Mouse (Mus musculus) neural tube, embryonic 14.5 days (tissue): ENCODE data around the gene Irf3. TPM values are rescaled to one million over a fixed set of nuclear protein-coding genes. Genes with fewer than 3 reads are reported as not detected.

ENCODE experiments used
- ATAC-seq: fragments of 200-750 bp; cut with Nextera tagmentation; 2 replicates; pipeline ENCODE4 v1.8.0; 2017; ENCODE audit warnings: low read depth, mild to moderate bottlenecking, moderate TSS enrichment, moderate library complexity
- H3K27ac ChIP-seq: fragments of 300-500 bp; sonication (generic); 2 replicates; pipeline ENCODE4 v1.5.1; 2014; ENCODE audit warnings: low read depth, mild to moderate bottlenecking, control low read depth, low read length, moderate library complexity, mixed read lengths
- H3K27me3 ChIP-seq: fragments of 300-500 bp; sonication (generic); 2 replicates; pipeline ENCODE4 v1.6.1; 2014; ENCODE audit warnings: low read length; ENCODE audit not compliant: control insufficient read depth, insufficient read depth
- H3K36me3 ChIP-seq: fragments of 300-500 bp; sonication (generic); 2 replicates; pipeline ENCODE4 v1.6.1; 2014; ENCODE audit warnings: low read length, mixed read lengths; ENCODE audit not compliant: control insufficient read depth, insufficient read depth
- H3K4me1 ChIP-seq: fragments of 300-500 bp; sonication (generic); 2 replicates; pipeline ENCODE4 v1.6.1; 2014; ENCODE audit warnings: low read length; ENCODE audit not compliant: control insufficient read depth, insufficient read depth
- H3K4me2 ChIP-seq: fragments of 300-500 bp; sonication (generic); 2 replicates; pipeline ENCODE4 v1.6.1; 2014; ENCODE audit warnings: mild to moderate bottlenecking, low read depth, low read length, control low read depth
- H3K4me3 ChIP-seq: fragments of 300-500 bp; sonication (generic); 2 replicates; pipeline ENCODE4 v1.5.1; 2014; ENCODE audit warnings: low read depth, low read length, control low read depth, mixed read lengths
- H3K9ac ChIP-seq: fragments of 300-500 bp; sonication (generic); replicated peaks from 2 replicates; pipeline ENCODE4 v1.6.1; 2014; ENCODE audit warnings: low read depth, mild to moderate bottlenecking, control low read depth, low read length, mixed read lengths
- H3K9me3 ChIP-seq: fragments of 300-500 bp; sonication (generic); 2 replicates; pipeline ENCODE4 v1.6.1; 2016; ENCODE audit warnings: low read length; ENCODE audit not compliant: control insufficient read depth
- WGBS: fragments of 180-500 bp; shearing (Covaris S2); extraction: QIAGEN DNeasy Blood & Tissue Kit; methylation state at CpG from one replicate; pipeline ENCODE4 v1.1.7; 2014; 5-methylcytosine and 5-hydroxymethylcytosine counted together
- polyA plus RNA-seq: library from polyadenylated mRNA; unstranded; fragments of >200 nt; fragmentation: Nextera tagmentation; extraction: Ambion mirVana; gene quantifications from 2 replicates; pipeline ENCODE4 v1.2.1, GENCODE M21; 2014

Gene Irf3
- polyA plus RNA-seq, 1 experiment from 2014 or later: 53.8 TPM

DNA sequence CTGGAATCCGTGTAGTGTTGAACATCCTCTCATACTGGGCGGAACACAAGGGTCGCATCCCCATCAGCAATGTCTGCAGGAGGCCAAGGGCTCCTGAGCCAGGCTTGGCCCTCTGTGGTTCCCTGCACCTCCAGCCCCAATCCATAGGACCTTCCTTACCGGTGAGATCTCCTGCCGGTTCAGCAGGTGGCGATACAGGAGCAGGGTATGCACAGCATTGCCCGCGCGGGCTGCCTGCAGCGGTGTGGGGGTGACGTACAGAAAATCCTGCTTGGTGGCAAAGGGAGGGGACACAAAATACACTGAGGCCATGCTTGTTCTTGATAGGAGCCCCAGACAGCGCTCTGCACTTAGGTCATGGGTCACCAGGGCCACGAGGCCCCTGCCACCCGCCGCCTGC lies 30.8 kb upstream of the Irf3 start:
- Histone ChIP-seq H3K36me3 (peaks cover 19% of the 10 kb centered on the region), H3K27ac (no peak overlapping the region), H3K4me1 (peaks cover 9% of the 10 kb centered on the region), H3K4me2 (no peak overlapping the region), H3K27me3 (no peaks in the 10 kb centered on the region), H3K9me3 (no peaks in the 10 kb centered on the region), H3K4me3 (no peak overlapping the region), H3K9ac (no peak overlapping the region)
- no peak for ATAC-seq
- 75% methylated on average over 15 of the region's 15 CpGs for WGBS

DNA sequence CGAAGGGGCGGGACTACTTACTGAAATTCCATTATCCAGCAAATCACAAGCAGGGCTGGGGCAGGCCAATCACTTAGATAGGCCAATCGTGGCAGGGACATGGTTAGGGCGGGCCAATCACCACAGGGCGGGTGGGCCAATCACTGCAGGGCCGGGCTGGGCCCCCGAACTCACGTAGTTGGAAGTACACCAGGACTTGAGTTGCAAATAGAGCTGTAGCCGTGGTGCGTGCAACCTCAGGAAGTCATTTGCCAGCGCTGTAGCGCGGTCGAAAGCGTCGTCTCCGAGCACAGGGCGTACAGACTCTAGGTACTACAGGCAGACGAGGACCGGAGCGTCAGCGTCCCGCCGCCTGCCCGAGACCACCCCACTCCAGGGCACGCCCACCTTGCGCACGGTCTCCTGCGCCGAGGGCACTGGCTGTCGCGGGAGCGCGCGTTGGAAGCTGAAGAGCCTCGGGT lies 27.2 kb upstream of the Irf3 start:
- peaks cover 37% of the 10 kb centered on the region for H3K4me1 ChIP-seq
- H3K36me3 ChIP-seq: peaks cover 7% of the 10 kb centered on the region
- no peaks in the 10 kb centered on the region for H3K9me3 ChIP-seq
- WGBS: 0% methylated on average over 36 of the region's 36 CpGs
- peak overlapping the region; percentile 53 for H3K9ac ChIP-seq
- peak overlapping the region; percentile 72 for H3K27ac ChIP-seq
- H3K4me3 ChIP-seq: peak overlapping the region; percentile 45
- ATAC-seq: peak; percentile 95
- no peaks in the 10 kb centered on the region for H3K27me3 ChIP-seq
- H3K4me2 ChIP-seq: peak overlapping the region; percentile 72

DNA sequence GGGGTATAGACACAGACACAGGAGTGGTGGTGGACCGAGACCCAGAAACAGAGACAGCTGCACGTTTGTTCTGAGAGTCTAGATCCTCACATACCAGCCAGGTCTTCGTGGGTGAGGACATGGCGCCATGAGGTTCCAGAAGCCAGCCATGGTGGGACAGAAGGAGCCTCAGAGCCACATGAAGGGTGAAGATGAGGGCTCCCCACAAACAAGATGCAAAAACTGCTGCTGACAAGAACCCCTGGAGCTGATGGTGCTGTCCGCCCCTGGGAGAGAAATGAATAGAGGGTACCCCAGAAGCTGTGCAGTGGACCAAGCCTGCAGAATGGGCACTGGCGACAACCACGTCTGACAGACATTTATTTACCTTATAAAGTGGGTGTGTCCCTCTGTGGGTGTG lies 26.3 kb upstream of the Irf3 start:
- peak overlapping the region; percentile 53 for H3K9ac ChIP-seq
- ATAC-seq: no peak
- 68% methylated on average over 7 of the region's 7 CpGs for WGBS
- H3K9me3 ChIP-seq: no peaks in the 10 kb centered on the region
- H3K27me3 ChIP-seq: no peaks in the 10 kb centered on the region
- peak overlapping the region; percentile 45 for H3K4me3 ChIP-seq
- H3K27ac ChIP-seq: no peak overlapping the region
- H3K4me2 ChIP-seq: peak overlapping the region; percentile 72
- peaks cover 37% of the 10 kb centered on the region for H3K4me1 ChIP-seq
- H3K36me3 ChIP-seq: peaks cover 8% of the 10 kb centered on the region

DNA sequence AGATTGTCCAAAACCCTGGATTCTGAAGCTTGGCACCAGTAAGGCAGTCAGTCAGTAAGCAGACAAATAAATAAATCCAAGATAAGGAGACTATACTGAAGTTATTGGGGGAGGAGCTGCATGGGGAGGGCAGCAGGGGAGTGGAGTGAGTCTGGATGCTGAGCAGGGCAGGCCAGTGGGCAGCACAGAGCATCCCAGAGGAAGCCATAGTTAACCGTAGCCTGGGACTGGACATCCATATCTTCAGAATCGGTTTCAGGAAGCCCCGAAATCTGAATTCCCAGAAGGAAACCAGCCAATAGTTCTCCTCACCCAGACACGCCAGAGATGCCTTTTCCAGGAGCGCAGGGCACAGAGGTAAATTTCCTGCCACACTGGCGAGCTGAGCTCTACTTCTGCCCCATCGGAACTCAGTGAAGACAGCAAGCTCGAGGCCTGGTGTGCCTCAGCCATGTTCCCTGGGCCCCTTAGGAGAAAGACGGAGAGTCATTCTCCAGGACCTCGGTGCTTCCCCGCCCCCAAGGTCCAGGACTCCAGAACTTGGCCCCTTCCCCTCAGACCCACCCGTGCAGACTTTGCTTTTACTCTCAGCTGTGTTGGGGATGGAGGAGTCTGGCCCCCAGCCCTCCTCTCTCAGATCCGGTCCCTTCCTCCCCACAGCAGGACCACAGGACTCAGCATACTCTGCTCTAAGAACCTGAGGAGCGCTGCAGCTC lies 23.9 kb upstream of the Irf3 start:
- H3K27me3 ChIP-seq: no peaks in the 10 kb centered on the region
- H3K4me2 ChIP-seq: peak overlapping the region; percentile 93
- 40% methylated on average over 14 of the region's 14 CpGs for WGBS
- peaks cover 26% of the 10 kb centered on the region for H3K36me3 ChIP-seq
- H3K9ac ChIP-seq: peak overlapping the region; percentile 71
- H3K9me3 ChIP-seq: no peaks in the 10 kb centered on the region
- peak overlapping the region; percentile 94 for H3K27ac ChIP-seq
- H3K4me3 ChIP-seq: peak overlapping the region; percentile 47
- peaks cover 37% of the 10 kb centered on the region for H3K4me1 ChIP-seq
- no peak; the same call in 1 of the 2 replicates for ATAC-seq

DNA sequence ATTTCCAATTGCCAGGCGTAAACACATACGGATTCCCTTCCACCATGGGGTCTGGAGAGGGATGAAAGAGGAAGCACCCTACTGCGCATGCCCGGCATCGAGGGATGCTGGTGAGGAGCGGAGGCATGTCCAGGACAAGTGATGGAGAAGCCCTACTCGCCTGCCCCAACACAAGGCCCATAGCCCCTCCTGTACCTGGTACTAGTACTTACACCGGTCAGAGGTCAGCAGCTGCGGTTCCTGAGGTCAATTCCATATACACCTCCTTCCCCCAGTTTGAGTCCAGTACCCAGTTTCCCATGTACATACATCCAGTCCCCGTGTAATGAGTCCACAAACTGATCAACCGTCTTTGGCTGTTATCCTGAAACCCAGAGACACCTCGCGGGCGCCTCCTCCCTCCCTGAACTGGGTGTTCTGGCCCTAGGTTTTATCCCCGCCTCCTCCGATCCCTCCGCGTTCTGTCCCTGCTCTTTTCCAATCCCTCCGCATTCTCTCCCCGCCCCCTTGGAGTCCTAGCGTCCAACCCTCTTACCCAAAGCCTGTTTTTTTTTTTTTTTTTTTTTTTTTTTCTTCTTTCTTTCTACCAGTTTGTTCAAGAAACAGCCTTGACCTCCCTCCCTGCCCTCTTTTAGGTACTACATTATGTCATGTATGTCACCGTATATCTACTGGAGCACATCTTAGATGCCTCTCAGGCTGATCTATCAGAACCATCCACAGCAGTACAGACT lies 22.9 kb upstream of the Irf3 start, which contains the start of gene Cpt1c:
TSS of gene Cpt1c (minus strand) at position 469 of the 734 bp plus-strand sequence.
- Histone ChIP-seq H3K27me3 (no peaks in the 10 kb centered on the region), H3K4me3 (peak within 1 kb of the TSS; percentile 47), H3K9ac (peak within 1 kb of the TSS; percentile 71), H3K36me3 (peaks cover 34% of the 10 kb centered on the region), H3K4me2 (peak within 1 kb of the TSS; percentile 93), H3K9me3 (no peaks in the 10 kb centered on the region), H3K27ac (peak within 1 kb of the TSS; percentile 94), H3K4me1 (peaks cover 37% of the 10 kb centered on the region)
- 1% methylated on average over 22 of the region's 22 CpGs for WGBS
- peak; percentile 62 for ATAC-seq

DNA sequence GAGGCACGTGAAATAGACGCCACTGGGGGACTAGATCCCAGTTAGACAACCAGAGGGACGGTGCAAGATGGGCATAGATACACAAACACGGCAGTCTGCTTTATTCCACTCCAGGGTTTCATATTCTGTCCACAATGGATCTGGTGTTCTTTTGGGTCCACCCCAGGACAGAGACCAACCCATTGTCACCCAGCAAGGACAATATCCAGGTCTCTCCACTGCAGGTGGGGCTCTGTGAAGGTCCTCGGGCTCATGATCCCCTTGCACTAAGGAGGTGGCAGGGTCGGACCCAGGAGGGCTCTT lies 22.4 kb upstream of the Irf3 start:
- Histone ChIP-seq H3K9me3 (no peaks in the 10 kb centered on the region), H3K9ac (peak overlapping the region; percentile 71; the same call in 1 of the 2 replicates), H3K4me1 (peaks cover 37% of the 10 kb centered on the region), H3K36me3 (peaks cover 39% of the 10 kb centered on the region), H3K27ac (peak overlapping the region; percentile 94), H3K4me2 (peak overlapping the region; percentile 93), H3K4me3 (peak overlapping the region; percentile 47), H3K27me3 (no peaks in the 10 kb centered on the region)
- no peak for ATAC-seq
- 19% methylated on average over 6 of the region's 6 CpGs for WGBS

DNA sequence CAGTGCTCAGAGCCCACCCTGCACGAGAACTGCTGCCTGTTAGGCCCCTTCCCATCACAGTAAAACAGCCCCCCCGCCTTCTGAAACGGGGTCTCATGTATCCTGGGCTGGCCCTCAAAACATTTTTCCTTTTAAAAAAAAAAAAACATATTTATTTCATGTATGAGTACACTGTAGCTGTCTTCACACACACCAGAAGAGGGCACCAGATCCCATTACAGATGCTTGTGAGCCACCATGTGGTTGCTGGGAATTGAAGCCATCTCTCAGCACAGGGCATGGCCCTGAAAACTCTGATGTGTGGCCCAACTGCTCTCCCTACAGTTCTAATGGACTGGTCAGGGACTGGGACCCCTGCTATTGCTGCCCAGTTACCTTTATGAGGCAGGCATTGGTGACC lies 19.1 kb upstream of the Irf3 start:
- WGBS: 93% methylated on average over 3 of the region's 3 CpGs
- no peak overlapping the region for H3K4me3 ChIP-seq
- H3K4me1 ChIP-seq: peaks cover 14% of the 10 kb centered on the region
- ATAC-seq: no peak
- no peak overlapping the region for H3K4me2 ChIP-seq
- H3K36me3 ChIP-seq: peaks cover 59% of the 10 kb centered on the region
- no peaks in the 10 kb centered on the region for H3K27me3 ChIP-seq
- H3K9me3 ChIP-seq: no peaks in the 10 kb centered on the region
- H3K27ac ChIP-seq: no peak overlapping the region
- H3K9ac ChIP-seq: no peak overlapping the region

DNA sequence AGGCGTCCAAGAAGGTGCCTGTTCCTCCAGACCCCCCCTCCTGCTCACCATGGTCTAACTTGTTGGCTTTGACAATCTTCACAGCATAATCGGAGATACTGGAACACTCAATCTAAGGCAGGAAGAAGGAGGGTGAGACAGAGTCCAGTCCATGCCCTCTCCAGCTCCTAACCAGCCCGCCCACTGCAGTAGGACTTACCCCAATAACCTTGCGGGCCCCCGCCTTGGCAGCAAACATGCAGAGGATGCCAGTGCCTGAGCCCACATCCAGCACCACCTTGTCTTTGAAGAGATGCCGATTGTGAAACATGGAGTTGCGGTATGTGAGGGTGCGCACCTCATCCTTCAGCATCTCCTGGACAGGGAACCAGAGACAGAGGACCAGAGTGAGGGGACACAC lies 15.9 kb upstream of the Irf3 start:
- Histone ChIP-seq H3K27me3 (no peaks in the 10 kb centered on the region), H3K27ac (no peak overlapping the region), H3K4me3 (no peak overlapping the region), H3K9ac (no peak overlapping the region), H3K4me2 (no peak overlapping the region), H3K4me1 (peaks cover 15% of the 10 kb centered on the region; the same call in 1 of the 2 replicates), H3K9me3 (no peaks in the 10 kb centered on the region), H3K36me3 (peaks cover 53% of the 10 kb centered on the region)
- ATAC-seq: no peak
- 96% methylated on average over 8 of the region's 8 CpGs for WGBS

DNA sequence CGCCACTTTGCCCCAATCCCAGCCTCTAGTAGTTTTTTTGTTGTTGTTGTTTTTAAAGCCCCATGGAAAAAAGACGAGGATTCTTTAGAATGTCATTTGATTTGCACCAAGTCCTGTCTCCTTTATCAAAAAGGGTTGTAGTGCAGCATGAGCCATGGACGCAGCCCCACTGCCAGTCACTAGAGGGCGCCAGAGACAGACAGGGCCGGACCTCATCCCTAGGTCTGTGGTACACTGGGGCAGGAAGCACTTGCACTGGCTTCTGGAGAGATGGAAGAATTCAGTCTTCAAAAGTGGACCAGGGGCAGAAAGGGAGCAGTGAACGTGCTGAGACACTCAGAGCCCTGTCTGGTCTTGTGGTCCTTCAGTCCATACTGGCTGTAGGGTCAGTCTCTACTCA lies 14.4 kb upstream of the Irf3 start:
- H3K27me3 ChIP-seq: no peaks in the 10 kb centered on the region
- H3K4me2 ChIP-seq: no peak overlapping the region
- H3K4me1 ChIP-seq: peaks cover 20% of the 10 kb centered on the region
- 39% methylated on average over 6 of the region's 6 CpGs for WGBS
- H3K4me3 ChIP-seq: no peak overlapping the region
- H3K27ac ChIP-seq: no peak overlapping the region
- H3K9me3 ChIP-seq: no peaks in the 10 kb centered on the region
- H3K9ac ChIP-seq: no peak overlapping the region
- peaks cover 38% of the 10 kb centered on the region for H3K36me3 ChIP-seq
- no peak for ATAC-seq
